Mouse (Mus musculus): ENCODE results near the gene Ell2. TPM values are rescaled to one million over a fixed set of nuclear protein-coding genes. Genes with fewer than 3 reads are reported as not detected.

Ell2 gene
- polyA plus RNA-seq, 1 experiment from 2014 or later = 13.7 TPM

- no peak overlapping the region for H3K9ac ChIP-seq (replicated peaks)
- H3K4me3 ChIP-seq (ENCODE audit: low read depth, low read length) = no peak overlapping the region
- ATAC-seq (no peak), DNase-seq (no peak)
- H3K9me3 ChIP-seq (ENCODE audit: low read length) = no peaks in the 10 kb centered on the region
- H3K36me3 ChIP-seq (replicated peaks; ENCODE audit: insufficient read depth, low read length) = no peaks in the 10 kb centered on the region
- peaks cover 40% of the 10 kb centered on the region for H3K4me1 ChIP-seq (ENCODE audit: insufficient read depth)
- no peak for TF ChIP-seq EP300 (IDR thresholded peaks at IDR 0.05; ENCODE audit: low read depth)
- no peak for TF ChIP-seq CTCF (IDR thresholded peaks at IDR 0.05; ENCODE audit: low read depth)
- H3K27me3 ChIP-seq (ENCODE audit: insufficient read depth, low read length) = no peaks in the 10 kb centered on the region
- H3K27ac ChIP-seq (ENCODE audit: low read depth) = 0 out of 2 replicates have a peak overlapping the region, but pooled peaks have one; percentile 12
- WGBS (ENCODE audit: insufficient replicate concordance) = 89% methylated on average over 6 of the region's 6 CpGs
- H3K4me2 ChIP-seq (ENCODE audit: low read depth, low read length) = 0 out of 2 replicates have a peak overlapping the region, but pooled peaks have one; percentile 27
Observed at GRCm38 (mm10) chr13:75714407-75714806, 7.8 kb downstream of the Ell2 start.

GRCm38 (mm10) chr13:75717638-75718302 lies 11.2 kb downstream of the Ell2 start:
- Histone ChIP-seq H3K9me3 (ENCODE audit: low read length) (no peaks in the 10 kb centered on the region), H3K27me3 (ENCODE audit: insufficient read depth, low read length) (no peaks in the 10 kb centered on the region), H3K4me1 (ENCODE audit: insufficient read depth) (peaks cover 52% of the 10 kb centered on the region), H3K36me3 (replicated peaks; ENCODE audit: insufficient read depth, low read length) (0 out of 2 replicates have a peak, but pooled peaks cover 4% of the 10 kb centered on the region), H3K4me2 (ENCODE audit: low read depth, low read length) (peak overlapping the region; percentile 48), H3K9ac (replicated peaks) (no peak overlapping the region; the same call in 1 of the 2 replicates), H3K4me3 (ENCODE audit: low read depth, low read length) (no peak overlapping the region), H3K27ac (ENCODE audit: low read depth) (no peak overlapping the region)
- DNase-seq = no peak
- no peak for TF ChIP-seq EP300 (IDR thresholded peaks at IDR 0.05; ENCODE audit: low read depth)
- no peak for TF ChIP-seq CTCF (IDR thresholded peaks at IDR 0.05; ENCODE audit: low read depth)
- WGBS (ENCODE audit: insufficient replicate concordance) = 63% methylated on average over 3 of the region's 3 CpGs
- ATAC-seq = peak; percentile 35; the same call in 1 of the 2 replicates

GRCm38 (mm10) chr13:75718376-75718775 lies 11.8 kb downstream of the Ell2 start:
- TF ChIP-seq EP300 (IDR thresholded peaks at IDR 0.05; ENCODE audit: low read depth) (no peak), CTCF (IDR thresholded peaks at IDR 0.05; ENCODE audit: low read depth) (no peak)
- Histone ChIP-seq H3K4me3 (ENCODE audit: low read depth, low read length) (no peak overlapping the region), H3K4me1 (ENCODE audit: insufficient read depth) (peaks cover 48% of the 10 kb centered on the region), H3K4me2 (ENCODE audit: low read depth, low read length) (0 out of 2 replicates have a peak overlapping the region, but pooled peaks have one; percentile 48), H3K9me3 (ENCODE audit: low read length) (no peaks in the 10 kb centered on the region), H3K36me3 (replicated peaks; ENCODE audit: insufficient read depth, low read length) (0 out of 2 replicates have a peak, but pooled peaks cover 4% of the 10 kb centered on the region), H3K27me3 (ENCODE audit: insufficient read depth, low read length) (no peaks in the 10 kb centered on the region), H3K27ac (ENCODE audit: low read depth) (no peak overlapping the region), H3K9ac (replicated peaks) (no peak overlapping the region)
- no peak for ATAC-seq
- no peak for DNase-seq

GRCm38 (mm10) chr13:75719645-75720044 lies 13.1 kb downstream of the Ell2 start:
- ATAC-seq = peak; percentile 37
- WGBS (ENCODE audit: insufficient replicate concordance) = 40% methylated on average over 4 of the region's 4 CpGs
- H3K4me1 ChIP-seq (ENCODE audit: insufficient read depth) = peaks cover 40% of the 10 kb centered on the region
- 0 out of 2 replicates have a peak, but pooled peaks cover 6% of the 10 kb centered on the region for H3K36me3 ChIP-seq (replicated peaks; ENCODE audit: insufficient read depth, low read length)
- TF ChIP-seq EP300 (IDR thresholded peaks at IDR 0.05; ENCODE audit: low read depth) (no peak), CTCF (IDR thresholded peaks at IDR 0.05; ENCODE audit: low read depth) (no peak)
- H3K27ac ChIP-seq (ENCODE audit: low read depth) = no peak overlapping the region; the same call in 1 of the 2 replicates
- no peak overlapping the region for H3K9ac ChIP-seq (replicated peaks)
- H3K4me3 ChIP-seq (ENCODE audit: low read depth, low read length) = no peak overlapping the region
- peak overlapping the region; percentile 55 for H3K4me2 ChIP-seq (ENCODE audit: low read depth, low read length)
- H3K9me3 ChIP-seq (ENCODE audit: low read length) = no peaks in the 10 kb centered on the region
- H3K27me3 ChIP-seq (ENCODE audit: insufficient read depth, low read length) = no peaks in the 10 kb centered on the region
- no peak for DNase-seq

- Histone ChIP-seq H3K4me2 (ENCODE audit: low read depth, low read length) (no peak overlapping the region), H3K9ac (replicated peaks) (no peak overlapping the region), H3K4me3 (ENCODE audit: low read depth, low read length) (no peak overlapping the region), H3K4me1 (ENCODE audit: insufficient read depth) (peaks cover 30% of the 10 kb centered on the region), H3K36me3 (replicated peaks; ENCODE audit: insufficient read depth, low read length) (peaks cover 19% of the 10 kb centered on the region), H3K27ac (ENCODE audit: low read depth) (no peak overlapping the region), H3K9me3 (ENCODE audit: low read length) (no peaks in the 10 kb centered on the region), H3K27me3 (ENCODE audit: insufficient read depth, low read length) (no peaks in the 10 kb centered on the region)
- ATAC-seq (no peak), DNase-seq (no peak)
- no peak for TF ChIP-seq EP300 (IDR thresholded peaks at IDR 0.05; ENCODE audit: low read depth)
- no peak for TF ChIP-seq CTCF (IDR thresholded peaks at IDR 0.05; ENCODE audit: low read depth)
- WGBS (ENCODE audit: insufficient replicate concordance) = 82% methylated on average over 4 of the region's 4 CpGs
Observed at GRCm38 (mm10) chr13:75726569-75727373, 20.2 kb downstream of the Ell2 start.

- Histone ChIP-seq H3K9ac (replicated peaks) (no peak overlapping the region), H3K27me3 (ENCODE audit: insufficient read depth, low read length) (no peaks in the 10 kb centered on the region), H3K4me3 (ENCODE audit: low read depth, low read length) (no peak overlapping the region), H3K36me3 (replicated peaks; ENCODE audit: insufficient read depth, low read length) (peaks cover 19% of the 10 kb centered on the region), H3K4me2 (ENCODE audit: low read depth, low read length) (no peak overlapping the region), H3K4me1 (ENCODE audit: insufficient read depth) (peaks cover 30% of the 10 kb centered on the region), H3K9me3 (ENCODE audit: low read length) (no peaks in the 10 kb centered on the region), H3K27ac (ENCODE audit: low read depth) (peak overlapping the region; percentile 29; the same call in 1 of the 2 replicates)
- DNase-seq (no peak), ATAC-seq (no peak)
- no peak for TF ChIP-seq EP300 (IDR thresholded peaks at IDR 0.05; ENCODE audit: low read depth)
- no peak for TF ChIP-seq CTCF (IDR thresholded peaks at IDR 0.05; ENCODE audit: low read depth)
- 70% methylated on average over 1 of the region's 1 CpGs for WGBS (ENCODE audit: insufficient replicate concordance)
Observed at GRCm38 (mm10) chr13:75727932-75728331, 21.4 kb downstream of the Ell2 start.
